Mouse (Mus musculus) retina, embryonic 14.5 days (tissue): Measurements from ENCODE around the gene Ccdc152.
"Not testable (repeated sequence)": the region's sequence is repeated elsewhere in the genome, so short reads cannot be mapped to it uniquely, and the experiment has no call there.

Experiments
- DNase-seq: peaks from one replicate; pipeline ENCODE4 v3.0.0-alpha.2; 2015; ENCODE audit warnings: low spot score

The Ccdc152 gene

DNA sequence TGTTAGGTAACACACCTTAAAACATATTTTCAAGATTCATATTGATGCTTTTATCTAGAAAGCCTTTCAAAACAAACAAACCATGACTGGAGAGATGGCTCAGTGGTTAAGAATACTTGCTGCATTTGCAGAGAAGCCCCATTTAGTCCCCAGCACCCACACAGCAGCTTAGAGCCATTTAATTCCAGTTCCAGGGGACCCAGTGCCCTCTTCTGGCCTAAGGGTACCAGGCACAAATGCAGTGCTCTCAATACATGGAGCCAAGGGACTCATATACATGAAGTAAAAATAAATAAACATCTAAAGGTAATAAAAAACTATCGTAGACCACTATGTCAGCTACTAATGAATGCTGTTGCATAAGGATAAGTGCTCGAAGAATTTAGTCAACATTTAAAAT lies 25.9 kb downstream of the Ccdc152 start:
- no peak for DNase-seq

DNA sequence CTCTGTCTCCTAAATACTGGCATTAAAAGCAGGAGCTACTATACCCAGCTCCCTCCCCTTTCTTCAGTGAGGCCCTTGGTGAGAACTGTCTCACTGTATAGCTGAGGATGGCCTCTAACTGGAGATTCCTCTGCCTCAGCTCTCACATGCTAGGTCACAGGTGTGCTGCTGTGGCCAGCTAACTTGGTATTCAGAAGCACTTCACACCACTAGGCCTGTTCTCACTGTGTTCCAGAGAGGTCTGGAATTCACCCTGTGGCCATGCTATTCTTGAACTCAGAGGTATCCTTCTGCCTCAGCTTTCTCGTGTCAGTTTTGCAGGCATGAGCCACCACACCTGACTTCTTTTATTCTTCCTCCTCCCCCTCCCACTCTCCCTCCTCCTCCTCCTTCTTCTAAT lies 30.1 kb downstream of the Ccdc152 start:
- DNase-seq = no peak

DNA sequence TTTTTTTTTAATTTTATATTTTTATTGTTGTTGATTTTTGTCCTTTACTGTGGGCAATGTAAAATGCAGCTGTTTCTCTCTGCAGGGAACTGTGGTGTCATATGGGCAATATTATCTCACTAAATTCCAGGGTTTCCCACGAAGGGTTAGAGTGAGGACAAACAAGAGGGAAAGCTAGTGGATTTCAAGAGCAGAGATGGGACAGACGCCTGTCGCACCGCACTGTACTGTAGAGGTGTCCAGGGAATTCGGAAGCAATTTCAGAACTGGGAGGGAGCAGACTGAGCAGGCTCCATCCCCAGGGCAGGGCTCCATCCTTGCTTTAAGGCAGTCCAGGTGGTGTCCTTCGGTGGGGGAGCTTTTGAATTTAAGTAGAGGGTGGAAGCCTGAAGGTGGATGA lies 32.1 kb downstream of the Ccdc152 start:
- no peak for DNase-seq

DNA sequence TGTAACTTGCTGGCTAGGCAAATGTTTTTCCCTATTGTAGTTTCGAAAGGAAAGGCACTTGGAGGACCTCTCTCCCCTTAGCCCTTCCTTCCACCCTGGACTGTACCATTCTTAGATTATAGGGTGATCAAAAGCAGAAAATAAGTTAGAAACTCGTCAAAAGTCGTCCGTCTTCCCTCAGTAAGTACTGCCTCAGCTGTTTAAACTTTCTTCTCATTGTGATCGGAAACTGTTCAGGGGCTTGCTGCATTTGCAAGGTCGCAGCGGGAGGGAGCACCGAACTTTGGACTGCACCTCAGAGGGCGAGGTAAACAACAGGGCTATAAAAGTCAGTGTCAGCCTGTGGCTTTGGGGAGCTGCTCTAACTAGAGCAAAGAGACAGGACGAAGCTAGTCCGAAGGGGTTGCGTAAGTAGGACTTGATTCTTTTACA lies 32.7 kb downstream of the Ccdc152 start:
- peak; percentile 60 for DNase-seq

DNA sequence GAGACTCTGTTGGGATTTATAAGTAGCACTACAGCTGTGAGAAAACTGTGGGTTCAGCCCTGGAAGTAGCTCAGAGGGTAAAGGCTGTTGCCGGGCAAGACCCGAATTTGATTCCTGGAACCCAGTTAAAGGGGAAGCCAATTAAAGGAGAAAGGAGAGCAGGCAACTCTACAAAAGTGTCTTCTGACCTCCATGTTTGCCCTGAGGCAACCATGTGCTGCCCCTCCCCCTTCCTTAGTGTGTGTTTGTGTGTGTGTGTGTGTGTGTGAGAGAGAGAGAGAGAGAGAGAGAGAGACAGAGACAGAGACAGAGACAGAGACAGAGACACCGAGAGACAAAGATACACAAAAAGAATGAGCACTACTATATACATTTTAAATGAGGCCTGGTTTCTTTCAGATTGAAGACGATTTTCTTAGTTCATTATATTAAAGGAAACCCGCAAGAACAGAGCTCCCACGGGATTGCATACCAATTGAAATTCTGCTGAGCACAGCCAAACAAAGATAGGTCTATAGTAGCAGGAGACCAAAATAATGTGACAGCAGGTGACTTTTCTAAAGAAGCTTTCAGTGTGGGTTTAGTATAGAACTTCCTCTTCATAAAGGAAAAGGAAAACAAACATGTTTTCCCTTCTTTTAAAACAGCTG lies 33.2 kb downstream of the Ccdc152 start:
- DNase-seq = no peak

DNA sequence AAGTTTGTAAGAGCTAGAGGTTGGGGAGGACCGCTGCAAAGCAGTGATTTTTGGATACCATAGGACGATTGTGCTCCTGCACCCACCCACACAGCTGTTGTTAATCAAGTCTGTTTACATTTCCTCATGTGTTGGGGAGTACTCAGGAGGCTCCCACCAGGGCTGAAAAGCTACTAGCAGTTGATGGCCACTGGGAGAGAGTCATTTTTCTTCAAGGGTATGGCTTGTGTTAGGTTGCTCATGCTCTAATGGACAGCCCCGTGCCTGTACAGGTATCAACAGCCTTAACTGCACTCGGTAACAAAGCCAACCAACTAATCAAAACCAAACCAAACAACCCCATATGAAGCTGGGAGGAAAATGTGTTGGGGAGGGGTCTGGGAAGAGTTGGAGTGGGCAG lies 33.8 kb downstream of the Ccdc152 start:
- no peak for DNase-seq

DNA sequence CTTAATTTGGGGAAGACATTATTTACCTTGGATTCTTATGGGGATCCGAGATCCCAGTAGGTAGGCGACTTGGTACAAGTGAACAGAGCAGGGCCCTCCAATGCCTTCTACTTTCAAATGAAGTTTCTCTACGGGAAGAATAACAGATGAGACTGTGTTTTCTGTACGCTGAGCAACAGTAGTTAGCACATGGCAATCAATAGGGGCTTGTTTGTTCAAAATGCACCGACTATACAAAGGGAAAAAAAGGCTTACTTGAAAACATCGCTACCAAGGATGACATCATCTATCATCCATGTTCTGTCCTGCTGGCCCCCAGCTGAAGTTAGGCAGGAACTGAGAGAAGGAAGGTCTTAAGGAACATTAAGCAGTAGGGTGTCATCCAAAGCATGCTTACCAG lies 35.1 kb downstream of the Ccdc152 start, which contains the start of gene Selenop:
Gene Selenop (plus strand): TSS at position 301 of the 400 bp plus-strand sequence.
- DNase-seq = no peak

DNA sequence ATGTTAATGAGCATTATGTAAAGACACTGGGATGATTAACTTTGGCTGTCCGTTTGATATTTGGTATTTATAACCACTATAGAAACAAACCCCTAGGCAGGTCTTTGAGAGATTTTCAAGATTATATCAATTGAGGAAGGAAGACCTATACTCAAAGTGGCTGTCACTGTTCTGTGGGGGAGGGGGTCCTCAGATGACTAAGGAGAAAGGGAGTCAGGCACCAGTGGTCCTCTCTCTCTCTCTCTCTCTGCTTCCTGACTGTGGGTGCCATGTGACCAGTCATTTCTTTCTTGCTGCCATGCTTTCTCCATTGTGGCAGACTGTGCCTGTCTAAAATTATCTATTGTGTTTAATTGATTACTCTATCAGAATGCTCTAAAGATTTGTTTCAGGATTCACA lies 38.5 kb downstream of the Ccdc152 start:
- no peak for DNase-seq

DNA sequence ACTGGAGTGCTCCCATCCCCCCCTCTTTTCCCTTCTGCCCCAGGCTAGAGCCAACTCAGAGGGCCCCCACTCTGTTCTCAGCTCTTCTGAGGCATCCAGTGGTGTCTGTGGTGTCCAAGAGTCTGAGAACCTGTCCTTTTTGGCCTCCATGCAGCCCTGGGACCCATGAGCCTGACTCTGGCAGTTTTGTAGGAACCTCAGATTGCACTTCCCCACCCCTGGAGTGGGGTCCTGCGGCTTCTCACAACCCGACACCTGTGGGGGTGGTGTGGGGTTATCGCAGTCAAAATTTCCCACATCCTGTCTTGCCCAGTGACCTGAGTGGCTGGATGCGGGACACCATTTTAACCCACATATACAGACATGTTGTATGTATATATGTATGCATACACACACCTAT lies 39.0 kb downstream of the Ccdc152 start:
- DNase-seq = no peak

DNA sequence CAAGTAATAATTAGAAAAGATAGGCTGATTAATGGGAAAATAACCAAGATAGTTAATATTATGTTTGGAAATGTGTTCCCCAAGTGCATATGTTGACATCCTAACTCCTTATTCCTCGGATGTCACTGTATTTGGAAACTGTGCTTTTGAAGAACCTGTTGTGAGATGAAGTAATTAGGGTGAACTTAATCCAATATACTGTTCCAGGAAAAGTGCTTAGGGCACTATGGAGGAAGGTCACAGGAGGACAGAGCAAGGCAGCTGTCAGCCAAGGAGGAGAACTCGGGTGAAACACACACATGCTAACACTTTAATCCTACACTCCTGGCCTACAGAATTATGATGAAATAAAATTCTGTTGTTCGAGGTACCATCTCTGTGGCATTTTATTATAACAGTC lies 40.4 kb downstream of the Ccdc152 start:
- DNase-seq = no peak

DNA sequence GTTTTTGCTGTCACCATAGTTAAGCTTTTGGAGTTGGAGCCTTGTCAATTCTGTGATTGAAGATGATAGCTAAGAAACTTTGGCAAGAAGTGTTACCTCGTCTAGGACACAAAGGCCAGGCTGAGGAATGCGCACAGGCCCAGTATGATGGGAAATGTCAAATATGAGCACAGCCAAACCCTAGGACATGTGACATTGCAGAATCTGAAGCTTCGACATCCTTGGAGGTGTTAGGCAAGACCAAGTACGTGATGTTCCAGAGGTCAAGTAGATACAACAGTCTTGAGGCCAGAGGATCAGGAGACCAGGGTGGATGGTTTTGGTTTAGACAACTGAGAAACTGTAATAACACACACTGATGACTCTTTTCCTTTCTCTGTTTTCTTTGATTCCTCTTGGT lies 43.0 kb downstream of the Ccdc152 start:
- DNase-seq = no peak

DNA sequence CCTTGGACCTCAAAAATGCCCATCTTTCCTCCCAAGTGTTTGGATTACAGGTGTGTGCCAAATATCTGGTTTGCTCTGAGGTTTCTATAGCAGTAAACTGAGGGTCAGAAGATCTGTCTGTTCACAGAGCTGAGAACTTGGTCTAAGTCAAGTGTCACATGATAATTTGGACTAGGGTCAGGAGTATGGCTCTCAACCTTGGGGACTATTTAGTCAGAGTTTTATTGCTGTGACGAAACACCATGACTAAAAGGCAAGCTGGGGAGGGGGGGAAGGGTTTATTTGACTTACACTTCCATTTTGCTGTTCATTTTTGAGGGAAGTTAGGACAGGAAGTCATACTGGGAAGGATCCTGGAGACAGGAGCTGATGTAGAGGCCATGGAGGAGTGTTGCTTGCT lies 44.3 kb downstream of the Ccdc152 start:
- DNase-seq = no peak

DNA sequence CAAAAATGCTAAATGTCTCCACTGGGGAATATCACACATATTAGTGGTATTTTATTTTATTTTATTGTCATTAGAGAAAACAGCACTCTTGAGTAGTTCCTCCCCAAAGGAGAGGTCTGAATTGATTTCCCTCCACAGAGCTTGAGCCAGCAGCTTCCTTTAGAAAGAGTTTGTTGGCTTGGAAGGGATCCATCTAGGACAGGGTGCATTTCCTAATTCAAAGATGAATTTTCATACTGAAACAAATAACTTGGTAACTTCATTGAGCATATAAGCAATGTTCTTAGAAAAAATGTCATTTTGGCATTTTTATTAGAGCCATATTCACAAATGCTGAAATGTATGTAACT lies 51.6 kb downstream of the Ccdc152 start:
- no peak for DNase-seq

DNA sequence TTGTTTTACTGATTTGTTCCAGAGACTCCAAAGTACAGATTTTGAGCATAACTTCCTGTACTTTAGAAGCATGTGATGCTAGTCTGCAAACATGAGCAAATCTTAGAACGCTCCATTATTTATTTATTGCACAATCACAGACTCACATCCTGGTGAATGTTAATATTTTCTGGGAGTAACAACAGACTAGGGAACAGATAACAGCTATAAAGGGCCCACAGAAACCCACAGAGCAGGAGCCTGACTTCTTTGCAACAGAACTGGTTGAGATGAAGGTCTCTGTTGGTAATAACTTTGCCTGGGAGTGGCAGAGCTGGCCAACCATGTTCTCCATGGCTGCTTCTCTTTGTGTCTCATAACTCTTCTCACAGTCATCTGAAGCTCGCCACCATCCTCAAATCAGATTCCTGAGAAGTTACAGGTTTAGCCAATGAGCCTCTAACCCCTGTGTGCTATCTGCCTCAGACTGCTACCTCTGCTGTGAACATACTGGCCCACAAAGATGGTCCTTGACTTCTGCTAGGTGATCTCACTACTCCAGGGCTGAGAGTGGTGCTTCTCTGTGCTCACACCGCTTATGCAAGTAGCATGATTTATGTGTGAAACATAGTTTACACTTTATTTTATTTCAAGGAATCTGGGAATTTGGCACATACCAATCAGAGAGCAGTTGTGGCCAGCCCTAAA lies 52.2 kb downstream of the Ccdc152 start:
- no peak for DNase-seq

DNA sequence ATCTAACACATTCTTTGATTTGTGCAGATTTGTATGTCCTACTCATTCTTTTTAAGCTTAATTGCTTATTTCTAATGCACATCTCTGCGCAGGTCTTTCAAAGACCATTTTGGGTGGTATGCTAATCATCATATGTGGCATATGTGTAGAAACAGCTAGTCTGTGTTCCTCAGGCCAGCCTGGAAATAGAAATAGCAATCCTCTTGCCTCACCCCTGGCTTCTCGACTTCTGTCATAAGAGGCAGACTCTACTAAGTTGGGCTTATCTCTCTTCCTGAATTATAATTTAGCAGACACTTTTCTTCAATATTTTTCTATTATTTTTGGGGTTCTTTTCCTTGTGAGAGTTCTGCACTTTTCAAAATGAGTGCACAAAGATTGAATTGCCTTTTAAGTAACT lies 52.7 kb downstream of the Ccdc152 start:
- no peak for DNase-seq

DNA sequence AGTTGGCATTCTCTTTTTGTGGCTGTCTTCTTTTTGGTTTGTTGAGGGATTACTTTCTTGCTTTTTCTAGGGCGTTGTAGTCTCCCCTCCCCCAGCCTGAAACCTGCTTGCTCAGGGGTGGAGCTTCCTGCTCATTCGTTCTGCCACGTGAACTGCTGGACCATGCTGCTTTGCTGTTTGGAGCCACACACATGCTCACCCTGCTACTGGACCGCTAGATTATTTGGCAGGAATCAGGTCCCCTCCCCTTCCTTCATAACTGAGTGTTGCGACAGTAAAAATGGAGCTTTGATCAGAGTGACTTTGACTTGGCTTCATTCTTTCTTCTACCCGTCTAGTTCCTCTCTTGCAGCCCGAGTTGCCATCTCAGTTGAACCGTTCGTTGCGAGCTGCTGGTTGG lies 58.3 kb downstream of the Ccdc152 start:
- DNase-seq = not testable (repeated sequence)

DNA sequence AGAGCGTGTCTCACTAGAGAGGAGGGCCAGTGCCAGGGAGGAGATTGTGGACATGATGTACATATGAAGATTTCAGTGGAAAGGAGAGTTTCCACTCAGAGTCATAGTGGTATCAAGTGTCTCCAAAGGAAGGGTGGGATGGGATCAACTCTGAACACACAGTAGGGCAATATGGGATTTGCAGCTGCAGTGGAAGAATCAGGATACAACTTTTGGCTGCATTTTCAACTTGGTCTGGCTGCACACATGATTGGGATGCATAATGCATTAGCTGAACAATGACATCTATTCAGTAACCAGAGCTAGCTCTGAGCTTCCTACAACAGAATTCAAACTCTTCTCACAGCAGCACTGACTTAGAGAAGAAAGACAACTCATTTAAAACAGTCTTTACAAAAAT lies 65.4 kb downstream of the Ccdc152 start:
- no peak for DNase-seq

DNA sequence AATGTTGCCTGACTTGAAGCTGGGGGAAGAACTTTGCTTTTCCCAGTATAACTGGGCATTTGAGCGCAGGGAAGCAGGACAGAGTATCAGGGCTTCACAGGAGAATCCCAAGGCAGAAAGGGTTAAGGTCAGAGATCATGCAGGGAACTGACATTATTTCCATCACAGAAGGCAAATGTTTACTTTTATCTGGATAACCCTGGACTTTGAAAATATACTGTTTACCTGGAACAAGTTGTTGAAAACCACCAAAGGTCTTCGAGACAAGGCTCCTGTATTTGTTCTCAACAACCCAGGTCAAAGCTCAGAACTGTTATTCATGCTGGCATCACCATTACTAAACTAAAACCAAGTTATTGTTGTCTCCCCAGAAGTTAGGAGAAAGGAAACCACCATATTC lies 67.0 kb downstream of the Ccdc152 start:
- DNase-seq = no peak

DNA sequence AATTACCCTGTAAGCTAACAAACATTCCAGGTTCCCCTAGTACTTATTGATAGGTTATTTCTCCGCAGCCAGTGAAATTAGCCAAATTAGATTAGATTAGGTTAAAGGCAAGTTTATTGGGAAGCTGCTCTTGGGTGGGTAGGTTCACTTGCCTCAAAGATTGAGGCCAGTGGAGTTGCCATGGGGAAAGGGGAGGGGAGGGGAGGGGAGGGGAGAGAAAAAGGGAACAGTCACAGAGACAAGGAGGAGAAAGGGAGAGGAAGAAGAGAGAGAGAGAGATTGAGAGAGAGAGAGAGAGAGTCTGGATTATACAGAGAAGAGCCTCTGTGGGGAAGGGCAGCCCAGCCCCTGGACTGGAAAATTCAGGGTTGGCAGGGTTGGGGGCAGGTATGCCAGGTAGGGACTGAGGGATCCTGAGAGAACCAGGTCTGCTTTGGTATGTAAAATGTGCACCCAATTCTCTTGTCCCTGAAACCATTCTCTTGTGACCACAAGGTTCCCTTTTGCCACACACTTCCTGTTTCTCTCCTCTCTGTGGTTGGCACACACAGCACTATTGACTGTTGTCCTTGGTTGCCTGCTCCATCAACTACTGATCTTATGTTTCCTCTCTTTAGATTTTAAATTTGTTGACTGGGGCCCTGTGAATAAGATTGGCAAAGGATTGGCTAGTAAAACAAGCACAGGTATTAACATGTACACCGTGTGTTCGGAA lies 69.3 kb downstream of the Ccdc152 start:
- no peak for DNase-seq

DNA sequence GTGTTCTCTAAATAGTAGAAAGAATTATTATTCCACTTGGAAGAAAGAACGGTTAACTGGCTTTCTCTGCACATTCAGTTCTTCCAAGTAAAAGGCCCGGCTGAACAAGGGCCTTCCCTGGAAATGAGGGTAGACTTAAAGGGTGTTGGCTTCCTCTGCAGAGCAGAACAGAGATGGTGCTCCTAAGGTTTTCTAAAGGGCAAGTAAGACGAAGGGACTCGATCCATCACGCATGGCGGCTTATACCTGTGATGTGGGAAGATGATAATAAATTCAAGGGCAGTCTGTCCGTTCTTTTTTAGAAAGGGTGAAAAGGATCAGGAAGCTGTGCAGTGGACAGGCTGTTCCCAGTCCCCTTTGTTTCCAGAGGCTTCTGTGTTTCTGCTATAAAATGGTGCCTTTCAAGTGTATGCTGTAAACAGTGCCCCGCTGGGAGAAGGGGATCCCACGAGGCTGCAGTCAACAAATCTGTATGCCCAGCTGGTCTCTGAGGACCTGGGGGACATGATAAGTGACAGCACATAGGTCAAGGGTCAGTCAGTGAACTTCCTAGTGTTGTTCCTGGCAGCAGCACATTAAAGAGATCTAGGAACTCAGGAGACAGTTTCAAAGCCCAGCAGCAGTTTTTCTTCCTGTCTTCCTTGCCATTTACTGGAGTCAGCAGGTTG lies 71.0 kb downstream of the Ccdc152 start:
- peak; percentile 19 for DNase-seq

DNA sequence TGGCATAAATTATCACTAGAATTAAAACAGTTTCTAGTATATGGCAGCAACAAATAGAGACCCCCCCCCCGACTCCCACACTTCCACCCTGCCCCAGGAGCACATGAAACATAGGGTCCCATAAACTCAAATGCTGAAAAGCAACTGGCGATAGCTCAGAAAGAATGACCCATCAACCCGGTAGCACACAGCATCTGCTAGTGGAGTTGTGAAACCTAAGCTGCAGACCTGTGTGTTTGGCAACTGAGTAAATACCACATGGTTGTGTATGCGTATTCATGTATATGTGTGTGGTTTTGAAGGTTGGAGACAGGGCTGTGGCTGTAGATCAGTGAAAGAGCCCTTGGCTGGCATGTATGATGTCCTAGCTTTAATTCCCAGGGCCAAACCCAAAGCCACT lies 72.3 kb downstream of the Ccdc152 start:
- DNase-seq = no peak
